Mouse (Mus musculus): ENCODE results near the gene Cdk19.

The Cdk19 gene

DNA sequence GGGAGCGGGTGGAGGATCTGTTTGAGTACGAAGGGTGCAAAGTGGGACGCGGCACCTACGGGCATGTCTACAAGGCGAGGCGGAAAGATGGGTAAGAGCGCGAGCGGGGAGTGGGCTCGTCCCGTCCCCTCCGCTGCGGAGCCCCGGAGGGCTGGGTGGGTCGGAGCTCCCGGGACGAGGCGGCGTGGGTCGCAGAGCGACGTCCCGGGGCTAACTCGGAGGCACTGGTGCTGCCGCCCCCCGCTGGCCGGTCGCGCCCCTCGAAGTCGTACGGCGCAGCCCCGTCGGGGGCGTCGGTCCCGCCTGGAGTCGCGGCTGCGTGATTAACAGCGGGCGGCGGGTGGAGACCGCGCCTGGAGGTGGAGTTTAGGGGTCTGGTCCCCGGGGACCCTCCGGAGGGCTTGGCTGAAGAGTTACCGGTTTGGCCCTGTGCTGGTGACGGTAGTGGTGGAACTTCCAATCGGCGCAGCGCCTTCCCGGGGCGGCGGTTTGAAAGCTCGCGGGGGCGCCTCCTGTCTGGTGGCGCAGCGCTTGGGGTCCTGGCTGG is 10.3 kb downstream of the Cdk19 start:
- peak; percentile 46 to 54 for DNase-seq

- DNase-seq: no peak
These were observed 11.0 kb downstream of the Cdk19 start for GRCm38 (mm10) chr10:40350245-40350932.

DNA sequence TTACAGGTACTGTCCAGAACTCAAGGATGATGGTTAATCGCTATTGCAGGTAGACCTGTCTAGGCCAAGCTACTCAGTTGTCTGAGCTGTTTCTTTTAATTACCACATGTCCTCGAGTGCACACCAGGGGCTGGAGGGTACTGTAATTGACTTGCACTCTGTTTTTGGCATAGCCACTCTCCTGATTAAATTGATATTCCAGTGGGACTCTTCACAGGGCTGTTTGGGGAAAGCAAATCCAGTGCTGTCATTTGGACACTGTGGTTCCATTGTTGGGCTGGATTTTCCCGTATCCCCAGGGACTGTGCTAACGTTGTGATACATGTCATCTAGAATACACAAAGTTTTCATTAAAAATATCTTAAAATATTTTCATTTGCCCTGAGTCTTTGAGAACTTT is 11.8 kb downstream of the Cdk19 start:
- no peak for DNase-seq

DNA sequence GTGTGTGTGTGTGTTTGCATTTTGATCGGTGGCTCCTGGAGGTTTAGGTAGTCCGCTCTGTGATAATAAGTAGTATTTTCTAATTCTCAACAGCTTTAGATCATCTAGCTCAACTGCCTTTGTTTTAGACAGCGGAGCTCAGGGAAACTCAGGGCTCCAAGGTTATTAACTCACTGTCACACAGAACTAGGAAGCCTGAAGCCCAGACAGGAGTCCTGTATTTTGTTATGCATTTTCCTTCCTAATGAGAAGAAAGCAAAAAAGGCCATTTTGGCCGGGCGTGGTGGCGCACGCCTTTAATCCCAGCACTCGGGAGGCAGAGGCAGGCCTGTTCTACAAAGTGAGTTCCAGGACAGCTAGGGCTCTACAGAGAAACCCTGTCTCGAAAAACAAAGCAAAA is 14.7 kb downstream of the Cdk19 start:
- DNase-seq: no peak

- no peak for DNase-seq
These were observed 15.2 kb downstream of the Cdk19 start for GRCm38 (mm10) chr10:40354556-40354955.

DNA sequence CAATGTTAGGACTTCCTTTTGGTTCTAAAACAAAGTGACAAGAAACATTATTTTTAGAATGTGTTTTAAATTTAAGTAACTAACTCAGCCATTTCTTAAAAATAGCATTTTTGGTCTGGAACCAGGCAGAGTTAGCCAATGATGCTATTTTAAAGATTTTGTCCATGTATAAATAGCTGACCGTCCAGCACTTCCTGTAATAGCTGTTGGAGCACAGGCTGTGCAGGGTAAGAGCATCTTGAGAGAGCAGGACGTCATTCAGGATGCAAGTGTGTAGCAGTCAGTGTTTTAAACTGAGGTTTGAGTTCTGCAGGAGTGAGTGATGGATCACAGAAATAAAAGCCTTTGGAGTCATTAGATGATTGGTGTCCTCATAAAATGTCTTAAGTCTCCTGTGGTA is 18.8 kb downstream of the Cdk19 start:
- DNase-seq: no peak

- no peak for DNase-seq
These were observed 19.8 kb downstream of the Cdk19 start for GRCm38 (mm10) chr10:40359131-40359530.

DNA sequence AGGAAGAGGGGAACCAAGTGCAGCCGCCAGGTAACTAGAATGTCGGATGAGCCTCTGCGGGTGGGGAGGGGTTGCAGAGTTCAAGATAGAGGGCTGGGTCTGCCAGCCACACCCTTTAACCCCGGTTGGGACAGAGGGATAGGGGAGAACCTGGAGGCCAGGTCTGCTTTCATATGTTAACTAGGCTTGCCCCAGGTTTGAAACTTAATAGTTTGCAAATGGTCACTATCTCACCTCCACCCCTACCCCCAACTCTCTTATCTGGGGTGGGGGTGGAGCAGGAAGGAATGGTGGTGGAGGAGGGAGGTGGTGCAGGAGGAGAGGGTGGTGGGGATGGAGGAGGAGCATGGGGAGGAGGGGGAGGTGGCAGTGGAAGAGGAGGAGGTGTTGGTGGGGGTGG is 23.6 kb downstream of the Cdk19 start:
- DNase-seq: no peak

DNA sequence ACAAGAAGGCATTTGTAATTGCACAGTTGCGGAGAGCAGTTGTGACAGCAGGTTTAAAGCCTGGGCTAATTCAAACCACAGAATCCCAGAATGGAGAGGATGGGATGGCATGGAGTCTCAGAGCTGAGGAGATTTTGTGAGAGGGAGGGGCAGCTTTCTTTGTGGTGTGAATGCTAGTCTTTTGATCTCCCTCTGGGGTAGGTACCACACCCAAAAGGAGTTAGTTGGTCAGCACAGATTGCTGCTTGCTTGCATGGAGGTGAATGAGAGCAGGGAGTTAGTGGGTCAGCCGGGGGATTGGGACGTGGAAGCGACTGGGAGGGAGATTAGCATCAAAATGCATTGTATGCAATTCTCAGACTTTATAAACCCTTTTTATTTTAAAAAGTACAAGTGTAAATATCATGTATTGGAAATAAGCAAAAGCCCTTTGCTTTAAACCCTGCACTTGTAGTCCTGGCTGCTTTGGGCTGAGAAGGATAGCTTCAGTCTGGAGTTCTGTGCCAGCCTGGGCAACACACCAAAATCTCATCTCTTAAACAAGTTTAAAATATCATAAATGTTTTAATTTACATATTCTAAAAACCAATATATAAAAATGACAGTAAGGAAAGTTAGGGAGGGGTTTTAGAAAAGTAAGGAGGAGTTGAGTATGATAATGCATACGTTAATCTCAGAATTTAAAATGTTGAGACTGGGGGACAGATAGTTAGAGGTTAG is 25.4 kb downstream of the Cdk19 start:
- no peak for DNase-seq

DNA sequence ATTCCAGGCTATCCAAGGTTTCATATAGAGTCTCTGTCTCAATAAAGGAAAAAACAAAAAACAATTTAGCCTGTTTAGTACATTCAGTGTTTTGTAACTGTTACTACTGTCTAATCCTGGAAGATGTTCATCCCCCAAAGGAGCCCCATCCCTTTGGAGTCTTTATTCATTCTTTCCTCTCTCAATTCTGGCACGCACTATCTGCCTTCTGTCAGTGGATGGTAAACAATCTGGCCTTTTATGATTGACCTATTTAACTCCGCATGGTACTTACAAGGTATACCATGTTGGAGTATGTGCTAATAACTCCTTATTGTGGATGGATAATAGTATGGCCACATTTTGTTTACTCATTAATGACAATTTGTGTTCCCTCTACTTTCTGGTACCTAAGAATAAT is 26.6 kb downstream of the Cdk19 start:
- DNase-seq: peak; percentile 37 to 58

DNA sequence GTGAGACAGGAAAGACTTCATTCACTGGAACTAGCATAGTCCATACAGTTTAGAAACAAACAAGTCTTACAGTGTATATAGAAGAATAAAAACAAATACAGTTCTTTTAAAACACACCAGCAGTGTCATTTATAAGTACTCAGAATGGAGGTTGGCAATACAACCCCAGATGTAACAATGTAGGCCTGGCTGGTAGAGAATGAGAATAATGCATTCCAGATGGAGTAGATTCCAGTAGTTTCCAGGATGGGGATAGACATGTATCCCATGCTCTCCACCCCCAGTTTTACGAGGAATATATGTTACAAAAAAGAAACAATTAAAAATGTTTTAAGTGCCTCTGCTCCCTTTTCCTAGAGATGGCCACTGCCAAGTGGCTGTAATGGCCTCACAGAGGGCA is 29.2 kb downstream of the Cdk19 start:
- no peak for DNase-seq

DNA sequence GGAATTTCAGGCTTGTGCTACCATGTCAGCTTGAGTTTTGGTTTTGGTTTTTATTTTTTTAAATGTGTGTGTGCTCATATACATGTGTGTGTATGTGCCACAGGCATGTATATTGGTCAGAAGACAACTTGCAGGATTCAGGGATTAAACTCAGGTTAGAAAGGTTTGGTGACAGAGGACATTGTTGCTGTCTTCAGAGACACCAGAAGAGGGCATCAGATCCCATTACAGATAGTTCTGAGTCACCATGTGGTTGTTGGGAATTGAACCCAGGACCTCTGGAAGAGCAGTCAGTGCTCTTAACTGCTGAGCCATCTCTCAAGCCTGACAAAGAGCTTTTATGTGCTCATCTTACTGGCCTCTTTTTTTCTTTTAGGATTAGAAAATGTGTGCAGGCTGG is 30.8 kb downstream of the Cdk19 start:
- no peak for DNase-seq

- no peak for DNase-seq
These were observed 32.0 kb downstream of the Cdk19 start for GRCm38 (mm10) chr10:40371184-40371913.

GRCm38 (mm10) chr10:40371914-40372675 is 32.7 kb downstream of the Cdk19 start:
- peak; percentile 41 to 46 for DNase-seq

- no peak for DNase-seq
These were observed 34.4 kb downstream of the Cdk19 start for GRCm38 (mm10) chr10:40373749-40374148.

GRCm38 (mm10) chr10:40374828-40375227 is 35.5 kb downstream of the Cdk19 start:
- peak; percentile 47 to 67 for DNase-seq

- no peak for DNase-seq
These were observed 36.9 kb downstream of the Cdk19 start for GRCm38 (mm10) chr10:40376286-40376685.

GRCm38 (mm10) chr10:40378284-40378683 is 38.9 kb downstream of the Cdk19 start:
- DNase-seq: no peak

DNA sequence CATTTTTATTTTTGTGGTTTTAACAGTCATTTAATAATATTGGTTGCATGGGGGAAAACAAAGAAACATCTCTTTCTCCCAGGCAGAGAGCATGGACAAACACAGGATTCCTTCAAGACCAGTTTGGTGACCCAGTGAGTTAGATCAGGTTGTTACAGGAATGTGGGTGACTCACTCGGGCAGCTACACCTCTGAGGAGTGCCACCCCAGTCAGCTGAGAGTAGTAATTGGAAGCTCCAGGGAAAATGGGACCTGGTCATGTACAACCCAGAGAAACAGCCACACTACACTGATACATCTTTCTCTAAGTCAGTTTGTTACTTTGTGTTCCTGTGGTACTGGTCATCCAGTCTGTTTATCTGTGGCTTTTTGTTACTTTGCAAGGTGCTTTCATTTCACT is 40.3 kb downstream of the Cdk19 start:
- no peak for DNase-seq

DNA sequence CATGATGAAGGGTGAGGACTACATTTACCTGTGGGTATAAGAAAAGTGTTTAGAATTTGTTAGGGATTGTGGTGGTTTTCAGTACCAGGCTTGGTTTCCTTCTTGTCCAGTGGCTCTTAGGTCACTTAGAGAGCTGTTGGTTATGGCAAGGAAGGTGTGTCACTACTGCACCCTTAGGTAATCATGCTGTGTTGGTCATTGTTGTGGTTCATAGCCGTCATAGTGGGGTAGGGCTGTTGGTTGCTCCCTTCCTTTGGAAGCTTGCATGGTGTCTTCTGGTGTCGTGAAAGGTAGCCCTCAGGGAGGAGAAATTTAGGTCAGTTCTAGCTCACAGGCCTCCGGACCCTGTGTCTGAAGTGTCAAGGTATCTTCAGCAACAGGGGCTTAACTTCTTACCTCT is 46.0 kb downstream of the Cdk19 start:
- DNase-seq: no peak

DNA sequence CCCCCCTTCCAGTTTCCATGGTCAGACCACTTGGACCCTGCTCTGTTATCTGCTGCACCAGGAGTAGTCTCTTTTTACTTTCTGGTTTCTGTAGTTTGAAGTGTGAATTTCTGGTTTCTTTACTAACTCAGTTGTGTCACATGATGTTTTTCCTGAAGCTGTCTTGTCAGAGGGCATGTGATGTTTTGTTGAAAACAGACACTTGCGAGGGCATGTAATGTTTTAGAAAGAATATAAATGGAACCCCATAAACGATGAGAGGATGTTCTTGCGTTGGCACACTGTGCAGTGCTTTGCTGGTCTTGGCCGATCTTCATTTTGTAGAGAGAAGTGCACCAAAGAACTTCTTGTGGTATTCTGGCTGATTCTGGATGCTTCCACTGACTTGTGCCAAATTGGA is 46.8 kb downstream of the Cdk19 start:
- DNase-seq: no peak

DNA sequence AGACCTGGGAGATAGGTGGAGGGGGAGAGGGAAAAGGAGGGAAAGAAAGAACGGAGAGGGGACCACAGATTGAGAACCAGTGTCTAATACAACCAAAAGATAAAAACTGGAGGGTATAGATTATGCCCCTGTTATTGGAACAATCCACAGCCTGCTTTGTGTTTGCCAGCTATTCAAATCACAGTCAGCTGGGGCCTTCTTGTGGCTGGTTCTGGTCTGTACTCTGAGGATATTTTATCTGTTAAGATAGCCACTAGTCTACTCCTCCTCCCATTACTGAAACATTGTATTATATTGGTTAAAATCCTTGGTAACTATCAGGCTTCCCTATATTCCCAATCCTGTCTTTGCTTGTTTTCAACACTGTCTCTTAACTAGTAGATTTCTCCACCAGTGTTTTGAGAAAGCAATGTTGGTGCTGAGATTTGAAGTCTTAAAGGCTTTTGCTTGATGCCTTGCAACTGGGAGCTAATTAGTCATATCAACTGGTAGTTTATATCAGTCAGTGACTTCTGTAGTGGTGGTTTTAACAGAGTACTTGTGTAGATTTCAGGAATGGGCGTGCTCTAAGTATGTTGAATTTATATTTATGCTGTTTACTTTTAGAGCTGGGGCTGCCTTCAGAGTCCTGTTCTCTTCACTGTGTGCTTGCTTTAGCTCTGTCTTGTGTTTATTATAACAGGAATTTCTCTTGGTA is 54.2 kb downstream of the Cdk19 start:
- peak in 1 of 2 experiments; percentile 28 for DNase-seq

All from cerebellum, postnatal 36 days (tissue).